Mouse (Mus musculus): ENCODE measurements at regions not wholly inside any gene's neighbourhood (a gene's known extent, or its start where the extent isn't known, plus 50 kb on each side); places are given as distances from the start of the nearest gene placed in this dataset.

GRCm38 (mm10) chr14:68022925-68023324 lies 1271.2 kb downstream of the Synb start:
- no peaks in the 10 kb centered on the region for H3K9me3 ChIP-seq (ENCODE audit: control insufficient read depth, low read length)
- 88% methylated on average over 10 of the region's 10 CpGs for WGBS
- no peak overlapping the region for H3K4me2 ChIP-seq (ENCODE audit: low read length)
- peaks cover 7% of the 10 kb centered on the region for H3K4me1 ChIP-seq (ENCODE audit: control insufficient read depth, insufficient read depth, low read depth, low read length)
- no peak overlapping the region for H3K9ac ChIP-seq (ENCODE audit: low read depth, low read length)
- H3K36me3 ChIP-seq (ENCODE audit: control insufficient read depth, insufficient read depth, low read length), result no peaks in the 10 kb centered on the region
- H3K27me3 ChIP-seq (replicated peaks; ENCODE audit: control insufficient read depth, insufficient read depth, low read length), result no peaks in the 10 kb centered on the region
- ATAC-seq, result no peak
- no peak overlapping the region for H3K4me3 ChIP-seq (ENCODE audit: low read length)
- H3K27ac ChIP-seq (ENCODE audit: low read depth, low read length), result no peak overlapping the region

- peak; percentile 62 for ATAC-seq
- no peaks in the 10 kb centered on the region for H3K36me3 ChIP-seq (ENCODE audit: control insufficient read depth, insufficient read depth, low read length)
- no peaks in the 10 kb centered on the region for H3K27me3 ChIP-seq (replicated peaks; ENCODE audit: control insufficient read depth, insufficient read depth, low read length)
- H3K4me2 ChIP-seq (ENCODE audit: low read length), result no peak overlapping the region
- H3K9ac ChIP-seq (ENCODE audit: low read depth, low read length), result peak overlapping the region; percentile 14; the same call in 1 of the 2 replicates
- no peak overlapping the region for H3K4me3 ChIP-seq (ENCODE audit: low read length)
- H3K27ac ChIP-seq (ENCODE audit: low read depth, low read length), result 0 out of 2 replicates have a peak overlapping the region, but pooled peaks have one; percentile 9
- peaks cover 7% of the 10 kb centered on the region for H3K4me1 ChIP-seq (ENCODE audit: control insufficient read depth, insufficient read depth, low read depth, low read length)
- H3K9me3 ChIP-seq (ENCODE audit: control insufficient read depth, low read length), result no peaks in the 10 kb centered on the region
- WGBS, result 39% methylated on average over 7 of the region's 7 CpGs
Measured at GRCm38 (mm10) chr14:68021240-68021639, 1272.9 kb downstream of the Synb start.

DNA sequence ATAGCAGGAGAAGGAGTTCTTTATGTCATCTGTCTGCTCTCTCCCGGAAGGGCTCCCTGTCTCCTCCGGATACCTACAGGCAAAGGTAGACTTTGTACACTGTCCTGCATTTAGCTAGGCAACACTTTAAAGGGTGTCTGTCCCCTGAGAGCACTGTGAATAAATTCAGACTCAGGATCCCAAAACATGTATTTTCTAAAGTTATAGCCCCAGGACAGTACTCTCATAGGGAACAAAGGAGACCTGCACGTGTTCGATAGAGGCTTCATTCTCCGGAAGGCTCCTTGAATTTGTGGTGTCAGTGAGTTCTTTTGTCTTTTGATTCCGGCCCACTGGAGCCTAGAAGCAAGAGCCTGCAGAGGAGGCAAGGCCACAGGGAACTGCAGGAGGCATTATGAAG lies 1273.3 kb downstream of the Synb start:
- WGBS, result 16% methylated on average over 6 of the region's 6 CpGs
- H3K27me3 ChIP-seq (replicated peaks; ENCODE audit: control insufficient read depth, insufficient read depth, low read length), result no peaks in the 10 kb centered on the region
- H3K9ac ChIP-seq (ENCODE audit: low read depth, low read length), result peak overlapping the region; percentile 14
- no peak overlapping the region for H3K4me3 ChIP-seq (ENCODE audit: low read length)
- H3K36me3 ChIP-seq (ENCODE audit: control insufficient read depth, insufficient read depth, low read length), result no peaks in the 10 kb centered on the region
- H3K4me1 ChIP-seq (ENCODE audit: control insufficient read depth, insufficient read depth, low read depth, low read length), result peaks cover 7% of the 10 kb centered on the region
- peak; percentile 14 for ATAC-seq
- no peak overlapping the region for H3K4me2 ChIP-seq (ENCODE audit: low read length)
- peak overlapping the region; percentile 17; the same call in 1 of the 2 replicates for H3K27ac ChIP-seq (ENCODE audit: low read depth, low read length)
- H3K9me3 ChIP-seq (ENCODE audit: control insufficient read depth, low read length), result no peaks in the 10 kb centered on the region

GRCm38 (mm10) chr14:68018686-68019085 lies 1275.4 kb downstream of the Synb start:
- ATAC-seq, result no peak
- no peak overlapping the region for H3K9ac ChIP-seq (ENCODE audit: low read depth, low read length)
- H3K4me3 ChIP-seq (ENCODE audit: low read length), result no peak overlapping the region
- H3K27ac ChIP-seq (ENCODE audit: low read depth, low read length), result no peak overlapping the region
- peaks cover 7% of the 10 kb centered on the region for H3K4me1 ChIP-seq (ENCODE audit: control insufficient read depth, insufficient read depth, low read depth, low read length)
- H3K27me3 ChIP-seq (replicated peaks; ENCODE audit: control insufficient read depth, insufficient read depth, low read length), result no peaks in the 10 kb centered on the region
- no peak overlapping the region for H3K4me2 ChIP-seq (ENCODE audit: low read length)
- no peaks in the 10 kb centered on the region for H3K9me3 ChIP-seq (ENCODE audit: control insufficient read depth, low read length)
- no peaks in the 10 kb centered on the region for H3K36me3 ChIP-seq (ENCODE audit: control insufficient read depth, insufficient read depth, low read length)

GRCm38 (mm10) chr14:67996790-67997417 lies 1297.2 kb downstream of the Synb start:
- no peaks in the 10 kb centered on the region for H3K27me3 ChIP-seq (replicated peaks; ENCODE audit: control insufficient read depth, insufficient read depth, low read length)
- H3K9me3 ChIP-seq (ENCODE audit: control insufficient read depth, low read length), result no peaks in the 10 kb centered on the region
- no peak overlapping the region for H3K4me3 ChIP-seq (ENCODE audit: low read length)
- no peak overlapping the region for H3K9ac ChIP-seq (ENCODE audit: low read depth, low read length)
- WGBS, result 85% methylated on average over 7 of the region's 7 CpGs
- no peaks in the 10 kb centered on the region for H3K36me3 ChIP-seq (ENCODE audit: control insufficient read depth, insufficient read depth, low read length)
- ATAC-seq, result no peak
- H3K4me2 ChIP-seq (ENCODE audit: low read length), result no peak overlapping the region
- no peak overlapping the region for H3K27ac ChIP-seq (ENCODE audit: low read depth, low read length)
- H3K4me1 ChIP-seq (ENCODE audit: control insufficient read depth, insufficient read depth, low read depth, low read length), result no peaks in the 10 kb centered on the region

DNA sequence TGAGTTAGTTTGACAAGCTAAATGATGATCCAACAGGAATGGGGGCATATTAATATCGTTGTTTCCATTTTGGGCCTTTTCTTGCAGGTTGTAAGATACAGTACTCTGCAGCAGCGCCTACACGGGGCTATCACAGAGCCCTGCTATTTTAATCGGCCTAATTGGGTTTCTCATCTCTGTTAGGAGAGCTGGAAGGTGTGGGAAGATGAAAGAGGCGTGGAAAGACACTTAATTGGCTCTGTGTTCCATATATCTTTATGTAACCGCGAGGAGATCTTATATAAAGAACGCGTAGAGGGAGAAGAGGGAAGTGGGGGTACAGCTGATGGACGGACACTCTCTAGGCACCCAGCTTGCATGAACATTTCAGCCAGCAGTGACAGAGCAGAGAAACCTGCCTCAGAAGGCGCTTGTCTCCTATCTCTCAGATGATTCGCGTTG lies 1300.5 kb downstream of the Synb start:
- WGBS, result 58% methylated on average over 13 of the region's 13 CpGs
- Histone ChIP-seq H3K9ac (ENCODE audit: low read depth, low read length) (no peak overlapping the region), H3K27me3 (replicated peaks; ENCODE audit: control insufficient read depth, insufficient read depth, low read length) (no peaks in the 10 kb centered on the region), H3K9me3 (ENCODE audit: control insufficient read depth, low read length) (no peaks in the 10 kb centered on the region), H3K4me1 (ENCODE audit: control insufficient read depth, insufficient read depth, low read depth, low read length) (no peaks in the 10 kb centered on the region), H3K4me2 (ENCODE audit: low read length) (peak overlapping the region; percentile 36), H3K4me3 (ENCODE audit: low read length) (no peak overlapping the region), H3K27ac (ENCODE audit: low read depth, low read length) (no peak overlapping the region), H3K36me3 (ENCODE audit: control insufficient read depth, insufficient read depth, low read length) (no peaks in the 10 kb centered on the region)
- ATAC-seq, result 0 out of 2 replicates have a peak, but pooled peaks have one; percentile 35

DNA sequence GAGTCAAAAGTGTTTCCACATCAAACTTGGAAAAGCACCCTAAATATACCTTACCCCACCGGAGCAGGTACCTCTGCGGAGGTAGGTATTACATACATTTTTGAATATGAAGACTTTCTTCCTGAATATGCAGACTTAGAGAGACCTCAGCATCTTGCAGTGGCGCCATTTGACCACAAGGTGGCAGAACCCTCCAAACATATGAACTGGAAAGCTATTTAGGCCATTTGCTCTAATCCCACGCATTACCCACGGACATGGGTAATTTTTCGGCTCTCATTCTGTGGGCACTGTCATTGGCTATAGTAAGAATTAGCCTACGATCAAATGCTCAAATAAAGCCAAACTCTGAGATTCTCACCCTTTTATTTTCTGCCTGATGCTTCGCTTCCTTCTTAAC lies 1301.0 kb downstream of the Synb start:
- H3K4me2 ChIP-seq (ENCODE audit: low read length), result peak overlapping the region; percentile 36
- H3K27me3 ChIP-seq (replicated peaks; ENCODE audit: control insufficient read depth, insufficient read depth, low read length), result no peaks in the 10 kb centered on the region
- WGBS, result 20% methylated on average over 8 of the region's 8 CpGs
- H3K36me3 ChIP-seq (ENCODE audit: control insufficient read depth, insufficient read depth, low read length), result no peaks in the 10 kb centered on the region
- no peak overlapping the region for H3K9ac ChIP-seq (ENCODE audit: low read depth, low read length)
- H3K4me1 ChIP-seq (ENCODE audit: control insufficient read depth, insufficient read depth, low read depth, low read length), result no peaks in the 10 kb centered on the region
- 0 out of 2 replicates have a peak, but pooled peaks have one; percentile 24 for ATAC-seq
- H3K27ac ChIP-seq (ENCODE audit: low read depth, low read length), result no peak overlapping the region
- H3K4me3 ChIP-seq (ENCODE audit: low read length), result no peak overlapping the region
- H3K9me3 ChIP-seq (ENCODE audit: control insufficient read depth, low read length), result no peaks in the 10 kb centered on the region

GRCm38 (mm10) chr14:67992088-67992487 lies 1302.0 kb downstream of the Synb start:
- no peaks in the 10 kb centered on the region for H3K36me3 ChIP-seq (ENCODE audit: control insufficient read depth, insufficient read depth, low read length)
- no peaks in the 10 kb centered on the region for H3K9me3 ChIP-seq (ENCODE audit: control insufficient read depth, low read length)
- ATAC-seq, result no peak
- WGBS, result 74% methylated on average over 6 of the region's 6 CpGs
- H3K27me3 ChIP-seq (replicated peaks; ENCODE audit: control insufficient read depth, insufficient read depth, low read length), result no peaks in the 10 kb centered on the region
- H3K4me2 ChIP-seq (ENCODE audit: low read length), result no peak overlapping the region
- no peaks in the 10 kb centered on the region for H3K4me1 ChIP-seq (ENCODE audit: control insufficient read depth, insufficient read depth, low read depth, low read length)
- no peak overlapping the region for H3K27ac ChIP-seq (ENCODE audit: low read depth, low read length)
- no peak overlapping the region for H3K4me3 ChIP-seq (ENCODE audit: low read length)
- H3K9ac ChIP-seq (ENCODE audit: low read depth, low read length), result no peak overlapping the region

- Histone ChIP-seq H3K27ac (ENCODE audit: low read depth, low read length) (no peak overlapping the region), H3K4me3 (ENCODE audit: low read length) (no peak overlapping the region), H3K4me2 (ENCODE audit: low read length) (no peak overlapping the region), H3K4me1 (ENCODE audit: control insufficient read depth, insufficient read depth, low read depth, low read length) (no peaks in the 10 kb centered on the region), H3K9ac (ENCODE audit: low read depth, low read length) (no peak overlapping the region), H3K36me3 (ENCODE audit: control insufficient read depth, insufficient read depth, low read length) (no peaks in the 10 kb centered on the region), H3K27me3 (replicated peaks; ENCODE audit: control insufficient read depth, insufficient read depth, low read length) (no peaks in the 10 kb centered on the region), H3K9me3 (ENCODE audit: control insufficient read depth, low read length) (no peaks in the 10 kb centered on the region)
- ATAC-seq, result no peak
- WGBS, result 69% methylated on average over 3 of the region's 3 CpGs
Measured at GRCm38 (mm10) chr14:67990271-67990670, 1303.8 kb downstream of the Synb start.
